Mouse (Mus musculus): ENCODE data around the gene Sp7. TPM values are rescaled to one million over a fixed set of nuclear protein-coding genes. Genes with fewer than 3 reads are reported as not detected.
A peak's percentile ranks its signal among the peaks of the same experiment; 100 is the strongest.
"Not testable (repeated sequence)": the region's sequence is repeated elsewhere in the genome, so short reads cannot be mapped to it uniquely, and the experiment has no call there.

The Sp7 gene
- polyA plus RNA-seq, 1 experiment from 2014 or later, result 35.4 TPM

DNA sequence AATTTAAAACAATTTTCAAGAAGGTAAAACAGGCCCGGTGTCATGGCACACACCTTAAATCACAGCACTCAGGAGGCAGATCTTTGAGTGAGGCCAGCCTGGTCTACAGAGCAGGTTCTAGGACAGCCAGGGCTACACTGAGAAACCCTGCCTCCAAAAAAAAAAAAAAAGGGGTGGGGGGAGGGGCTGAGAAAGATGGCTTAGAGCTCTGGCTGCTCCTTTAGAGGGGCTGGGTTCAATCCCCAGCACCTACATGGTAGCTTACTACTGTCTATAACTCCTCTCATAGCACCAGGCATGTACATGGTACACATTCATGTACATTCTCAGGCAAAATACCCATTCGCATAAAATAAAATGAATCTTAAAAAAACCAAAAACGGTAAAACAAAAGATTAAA, 22.5 kb downstream of the Sp7 start:
- Histone ChIP-seq H3K36me3 (peaks cover 48% of the 10 kb centered on the region), H3K9ac (no peak overlapping the region), H3K9me3 (replicated peaks) (no peaks in the 10 kb centered on the region), H3K27ac (replicated peaks) (no peak overlapping the region), H3K4me1 (peaks cover under 1% of the 10 kb centered on the region; the same call in 1 of the 2 replicates), H3K4me2 (replicated peaks) (no peak overlapping the region), H3K4me3 (replicated peaks) (no peak overlapping the region), H3K27me3 (no peaks in the 10 kb centered on the region)
- WGBS, result 99% methylated on average over 3 of the region's 3 CpGs
- no peak for ATAC-seq (ENCODE audit: insufficient number of reproducible peaks, low FRiP score, low TSS enrichment, low read depth)

DNA sequence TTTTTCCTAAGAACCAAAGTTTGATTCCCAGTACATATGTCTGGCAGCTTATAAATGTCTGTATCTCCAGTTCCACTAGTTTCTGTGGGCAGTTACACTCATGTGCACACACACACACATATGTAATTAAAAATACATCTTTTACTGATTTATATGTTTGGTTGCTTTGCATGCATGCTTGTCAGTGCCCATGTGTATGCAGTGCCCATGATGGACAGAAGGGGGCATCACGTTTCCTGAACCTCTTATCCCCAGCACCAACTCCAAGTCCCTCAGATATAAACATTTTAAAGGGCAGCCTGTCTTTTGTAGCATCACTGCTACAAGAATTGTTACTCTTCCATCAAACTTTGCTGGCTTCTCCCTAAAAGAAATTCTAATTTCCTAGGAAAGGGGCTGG, 25.4 kb downstream of the Sp7 start:
- Histone ChIP-seq H3K4me2 (replicated peaks) (no peak overlapping the region), H3K4me1 (no peaks in the 10 kb centered on the region), H3K27ac (replicated peaks) (no peak overlapping the region), H3K27me3 (no peaks in the 10 kb centered on the region), H3K9me3 (replicated peaks) (no peaks in the 10 kb centered on the region), H3K9ac (no peak overlapping the region), H3K36me3 (peaks cover 67% of the 10 kb centered on the region), H3K4me3 (replicated peaks) (no peak overlapping the region)
- no peak for ATAC-seq (ENCODE audit: insufficient number of reproducible peaks, low FRiP score, low TSS enrichment, low read depth)
- 9% methylated on average over 1 of the region's 1 CpGs for WGBS

DNA sequence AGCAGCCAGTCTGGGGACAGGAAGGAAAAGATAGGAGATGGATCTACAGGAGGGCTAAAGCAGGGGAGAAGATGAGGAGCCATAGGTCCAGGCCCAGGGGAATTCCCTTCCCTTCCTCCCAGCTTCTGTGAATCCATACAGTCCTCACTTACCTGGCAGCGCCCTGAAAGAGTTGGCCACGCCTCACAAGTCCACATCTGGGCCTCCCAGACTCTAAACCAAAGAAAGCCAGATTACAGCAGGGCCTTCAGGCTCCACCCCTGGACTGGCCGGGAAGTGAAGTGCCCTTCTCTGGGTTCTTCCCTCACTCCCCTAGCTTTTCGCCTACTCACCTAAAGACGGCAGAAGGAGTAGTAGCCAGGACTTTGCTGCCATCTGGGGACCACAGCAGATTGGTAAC, 27.4 kb downstream of the Sp7 start:
- Histone ChIP-seq H3K27me3 (no peaks in the 10 kb centered on the region), H3K9ac (no peak overlapping the region), H3K4me2 (replicated peaks) (no peak overlapping the region), H3K9me3 (replicated peaks) (no peaks in the 10 kb centered on the region), H3K36me3 (peaks cover 64% of the 10 kb centered on the region), H3K27ac (replicated peaks) (no peak overlapping the region), H3K4me1 (no peaks in the 10 kb centered on the region), H3K4me3 (replicated peaks) (no peak overlapping the region)
- 73% methylated on average over 5 of the region's 5 CpGs for WGBS
- no peak for ATAC-seq (ENCODE audit: insufficient number of reproducible peaks, low FRiP score, low TSS enrichment, low read depth)

DNA sequence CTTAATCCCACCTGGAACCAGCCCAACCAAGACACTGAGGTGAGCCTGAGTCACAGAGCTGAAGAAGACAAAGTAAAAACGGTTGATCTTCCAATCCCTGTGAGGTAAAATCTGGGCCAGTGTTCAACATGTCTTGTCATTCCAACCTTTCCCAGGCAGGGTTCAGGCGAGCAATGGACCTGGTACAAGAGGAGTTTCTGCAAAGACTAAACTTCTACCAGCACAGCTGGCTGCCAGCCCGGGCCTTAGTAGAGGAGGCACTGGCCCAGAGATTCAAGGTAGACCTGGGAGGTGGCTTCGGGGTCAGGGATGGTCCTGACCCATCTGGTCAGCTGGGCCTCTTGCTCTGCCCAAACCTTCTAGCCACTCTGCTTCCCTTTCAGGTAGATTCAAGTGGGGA, 30.0 kb downstream of the Sp7 start:
- Histone ChIP-seq H3K27me3 (no peaks in the 10 kb centered on the region), H3K27ac (replicated peaks) (no peak overlapping the region), H3K4me1 (peaks cover 12% of the 10 kb centered on the region), H3K4me3 (replicated peaks) (no peak overlapping the region), H3K9me3 (replicated peaks) (no peaks in the 10 kb centered on the region), H3K36me3 (peaks cover 71% of the 10 kb centered on the region), H3K4me2 (replicated peaks) (no peak overlapping the region), H3K9ac (no peak overlapping the region)
- ATAC-seq (ENCODE audit: insufficient number of reproducible peaks, low FRiP score, low TSS enrichment, low read depth), result no peak
- 86% methylated on average over 4 of the region's 4 CpGs for WGBS

DNA sequence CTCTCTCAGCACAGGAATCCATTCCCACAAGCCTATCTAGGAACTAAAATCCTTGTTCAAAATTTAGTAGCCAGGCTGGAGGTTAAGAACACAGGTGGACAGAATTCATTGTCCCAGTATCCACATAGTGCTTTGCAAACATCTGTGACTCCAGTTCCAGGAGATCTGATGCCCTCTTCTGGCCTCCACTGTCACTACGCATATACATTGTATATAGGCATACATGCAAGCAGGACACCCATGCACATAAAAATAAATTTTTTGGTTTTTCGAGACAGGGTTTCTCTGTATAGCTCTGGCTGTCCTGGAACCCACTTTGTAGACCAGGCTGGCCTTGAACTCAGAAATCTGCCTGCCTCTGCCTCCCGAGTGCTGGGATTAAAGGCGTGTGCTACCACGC, 31.1 kb downstream of the Sp7 start:
- WGBS, result 87% methylated on average over 5 of the region's 5 CpGs

DNA sequence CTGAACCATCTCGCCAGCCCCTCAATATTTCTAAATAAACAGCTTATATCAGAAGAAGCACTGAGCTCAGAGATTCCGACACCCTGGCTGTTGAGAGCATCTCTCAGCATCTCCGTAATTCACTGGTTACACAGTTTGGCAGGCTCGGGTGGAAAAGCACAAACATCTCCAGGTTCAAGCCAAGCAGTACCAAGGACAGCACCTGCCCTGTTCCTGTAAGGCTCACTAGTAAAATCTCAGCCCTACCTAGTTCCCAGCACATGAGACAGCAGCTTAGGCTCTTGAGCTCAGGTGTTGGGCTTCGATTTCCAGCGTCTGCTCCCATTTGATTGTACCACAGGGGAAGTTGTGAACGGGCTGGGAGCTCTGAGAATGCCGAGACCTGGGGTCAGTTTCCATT, 31.7 kb downstream of the Sp7 start:
- no peak for ATAC-seq (ENCODE audit: insufficient number of reproducible peaks, low FRiP score, low TSS enrichment, low read depth)
- WGBS, result 83% methylated on average over 8 of the region's 8 CpGs
- Histone ChIP-seq H3K27ac (replicated peaks) (no peak overlapping the region), H3K4me1 (peaks cover 18% of the 10 kb centered on the region), H3K27me3 (no peaks in the 10 kb centered on the region), H3K9ac (no peak overlapping the region), H3K4me3 (replicated peaks) (no peak overlapping the region), H3K4me2 (replicated peaks) (no peak overlapping the region), H3K9me3 (replicated peaks) (no peaks in the 10 kb centered on the region), H3K36me3 (peaks cover 73% of the 10 kb centered on the region)

More for the DNA sequence above, 31.1 kb downstream of the Sp7 start:
- H3K4me3 ChIP-seq (replicated peaks); H3K27ac ChIP-seq (replicated peaks); H3K9ac ChIP-seq; ATAC-seq (ENCODE audit: insufficient number of reproducible peaks, low FRiP score, low TSS enrichment, low read depth); H3K9me3 ChIP-seq (replicated peaks); H3K27me3 ChIP-seq; H3K4me2 ChIP-seq (replicated peaks): not testable (repeated sequence)
- Histone ChIP-seq H3K36me3 (peaks cover 71% of the 10 kb centered on the region), H3K4me1 (peaks cover 18% of the 10 kb centered on the region)

DNA sequence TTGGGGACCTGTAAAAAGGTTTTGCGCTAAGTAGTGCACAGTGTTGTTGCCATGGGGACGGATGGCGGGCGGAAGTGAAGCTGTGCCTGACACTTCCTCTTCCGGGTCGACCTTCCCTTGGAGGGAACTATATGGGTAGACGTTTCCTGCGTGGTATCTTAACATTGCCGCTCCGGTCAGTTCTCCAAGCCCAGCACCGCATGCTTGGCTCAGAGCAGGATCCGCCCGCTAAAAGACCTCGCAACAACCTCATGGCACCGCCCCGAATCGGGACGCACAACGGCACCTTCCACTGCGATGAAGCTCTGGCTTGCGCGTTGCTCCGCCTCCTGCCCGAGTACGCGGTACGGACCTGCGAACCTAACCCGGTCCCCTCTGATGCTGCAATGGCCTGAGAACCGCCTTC, 35.4 kb downstream of the Sp7 start, which contains the start of gene Myg1:
Gene Myg1, plus strand, starts transcription at position 100 of the 406 bp plus-strand sequence.
- peak within 1 kb of the TSS; percentile 67 for H3K9ac ChIP-seq
- H3K27ac ChIP-seq (replicated peaks), result peak within 1 kb of the TSS; percentile 82
- ATAC-seq (ENCODE audit: insufficient number of reproducible peaks, low FRiP score, low TSS enrichment, low read depth), result peak; percentile 89
- peak within 1 kb of the TSS; percentile 74 for H3K4me2 ChIP-seq (replicated peaks)
- no peaks in the 10 kb centered on the region for H3K27me3 ChIP-seq
- peak within 1 kb of the TSS; percentile 59 for H3K4me3 ChIP-seq (replicated peaks)
- under 1% methylated on average over 30 of the region's 30 CpGs for WGBS
- H3K4me1 ChIP-seq, result peaks cover 26% of the 10 kb centered on the region
- H3K36me3 ChIP-seq, result peaks cover 61% of the 10 kb centered on the region
- H3K9me3 ChIP-seq (replicated peaks), result no peaks in the 10 kb centered on the region

DNA sequence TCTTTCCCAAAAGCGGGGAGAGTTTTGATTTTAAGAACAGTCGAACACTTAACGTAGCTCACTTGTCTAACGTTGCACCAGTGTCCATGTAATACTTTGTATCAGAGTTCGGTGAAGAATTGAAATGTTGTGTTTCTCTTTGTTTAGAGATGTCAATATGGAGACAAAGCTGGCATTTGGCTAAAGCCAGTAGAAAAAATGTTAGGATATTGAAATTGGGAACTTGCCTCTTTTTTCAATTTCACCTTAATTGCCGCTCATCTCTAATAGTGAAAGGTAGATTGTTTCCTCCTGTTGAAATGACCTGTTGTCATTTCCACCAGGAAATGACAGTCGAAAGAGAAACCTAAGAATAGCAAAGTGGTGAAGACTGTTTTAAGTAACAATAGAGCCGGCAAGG, 40.1 kb downstream of the Sp7 start:
- H3K4me1 ChIP-seq, result peaks cover 19% of the 10 kb centered on the region
- peak overlapping the region; percentile 55 for H3K4me2 ChIP-seq (replicated peaks)
- H3K9ac ChIP-seq, result peak overlapping the region; percentile 83
- peak overlapping the region; percentile 84; the same call in 1 of the 2 replicates for H3K27ac ChIP-seq (replicated peaks)
- H3K9me3 ChIP-seq (replicated peaks), result no peaks in the 10 kb centered on the region
- WGBS, result 59% methylated on average over 8 of the region's 8 CpGs
- ATAC-seq (ENCODE audit: insufficient number of reproducible peaks, low FRiP score, low TSS enrichment, low read depth), result no peak
- no peaks in the 10 kb centered on the region for H3K27me3 ChIP-seq
- H3K4me3 ChIP-seq (replicated peaks), result peak overlapping the region; percentile 65
- H3K36me3 ChIP-seq, result peaks cover 50% of the 10 kb centered on the region

DNA sequence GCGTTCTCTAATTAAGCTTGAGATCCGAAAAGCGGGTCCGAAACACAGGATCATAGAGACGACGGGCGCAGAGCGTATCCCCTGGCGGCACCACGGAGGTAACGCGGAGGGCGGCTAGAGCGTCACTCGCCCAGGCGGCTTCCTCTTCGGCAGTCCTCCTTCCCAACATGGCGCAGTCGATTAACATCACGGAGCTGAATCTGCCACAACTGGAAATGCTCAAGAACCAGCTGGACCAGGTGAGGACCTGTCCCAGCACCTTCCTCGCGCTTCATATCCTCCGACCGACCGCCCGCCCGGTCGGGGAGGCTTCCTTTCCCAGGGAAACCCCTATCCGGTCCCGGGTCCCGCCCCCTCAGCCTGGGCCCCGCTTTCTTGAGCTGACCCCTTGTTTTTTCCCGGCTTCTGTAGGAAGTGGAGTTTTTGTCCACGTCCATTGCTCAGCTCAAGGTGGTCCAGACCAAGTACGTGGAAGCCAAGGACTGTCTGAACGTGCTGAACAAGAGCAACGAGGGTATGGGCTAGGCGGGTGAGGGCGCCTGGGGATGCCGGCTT, 40.9 kb downstream of the Sp7 start, which contains the start of gene Pfdn5:
Gene Pfdn5, plus strand, starts transcription at position 95 of the 555 bp plus-strand sequence.
- H3K4me3 ChIP-seq (replicated peaks), result peak within 1 kb of the TSS; percentile 65
- H3K27me3 ChIP-seq, result no peaks in the 10 kb centered on the region
- H3K4me1 ChIP-seq, result peaks cover 15% of the 10 kb centered on the region
- H3K36me3 ChIP-seq, result peaks cover 56% of the 10 kb centered on the region
- H3K9ac ChIP-seq, result peak within 1 kb of the TSS; percentile 83
- 0% methylated on average over 40 of the region's 40 CpGs for WGBS
- H3K4me2 ChIP-seq (replicated peaks), result peak within 1 kb of the TSS; percentile 55
- peak within 1 kb of the TSS; percentile 84 for H3K27ac ChIP-seq (replicated peaks)
- no peaks in the 10 kb centered on the region for H3K9me3 ChIP-seq (replicated peaks)
- peak; percentile 84 for ATAC-seq (ENCODE audit: insufficient number of reproducible peaks, low FRiP score, low TSS enrichment, low read depth)

DNA sequence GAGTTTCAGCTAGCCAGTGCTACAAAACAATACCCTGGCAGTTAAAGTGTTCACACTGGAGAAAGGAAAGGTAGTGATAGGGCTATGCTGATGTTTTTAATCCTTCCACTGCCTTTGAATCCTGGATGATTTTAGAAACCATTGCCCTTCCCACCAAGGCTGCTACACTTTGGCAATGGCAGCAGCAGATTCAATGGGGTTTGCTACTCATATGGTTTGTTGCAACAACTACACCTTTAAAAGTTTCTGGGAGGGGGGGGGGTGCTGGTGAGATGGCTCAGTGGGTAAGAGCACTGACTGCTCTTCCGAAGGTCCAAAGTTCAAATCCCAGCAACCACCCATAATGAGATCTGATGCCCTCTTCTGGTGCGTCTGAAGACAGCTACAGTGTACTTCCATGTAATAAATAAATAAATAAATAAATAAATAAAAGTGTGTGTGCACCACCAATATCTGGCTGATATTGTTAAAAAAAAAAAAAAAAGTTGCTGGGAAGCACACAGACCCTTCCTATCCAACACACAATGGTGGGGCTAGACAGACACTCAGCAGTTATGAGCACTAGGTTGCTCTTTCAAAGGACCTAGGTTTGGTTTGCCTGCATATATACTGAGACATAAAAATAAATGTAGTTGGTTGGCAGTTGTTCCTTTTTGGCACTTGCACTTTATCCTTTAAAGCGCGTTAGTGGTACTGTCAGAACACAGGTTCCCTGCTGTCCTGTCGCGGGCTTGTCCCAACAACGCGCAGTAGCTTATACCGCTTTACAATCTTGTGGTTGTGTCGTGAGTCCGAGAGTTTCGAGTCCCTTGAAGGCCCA, 42.1 kb downstream of the Sp7 start:
- Histone ChIP-seq H3K9ac (no peak overlapping the region), H3K4me3 (replicated peaks) (0 out of 2 replicates have a peak overlapping the region, but pooled peaks have one; percentile 8), H3K4me2 (replicated peaks) (peak overlapping the region; percentile 55; the same call in 1 of the 2 replicates), H3K4me1 (peaks cover 13% of the 10 kb centered on the region), H3K27ac (replicated peaks) (no peak overlapping the region), H3K27me3 (no peaks in the 10 kb centered on the region), H3K9me3 (replicated peaks) (no peaks in the 10 kb centered on the region), H3K36me3 (peaks cover 59% of the 10 kb centered on the region)
- ATAC-seq (ENCODE audit: insufficient number of reproducible peaks, low FRiP score, low TSS enrichment, low read depth), result no peak
- 73% methylated on average over 12 of the region's 12 CpGs for WGBS

DNA sequence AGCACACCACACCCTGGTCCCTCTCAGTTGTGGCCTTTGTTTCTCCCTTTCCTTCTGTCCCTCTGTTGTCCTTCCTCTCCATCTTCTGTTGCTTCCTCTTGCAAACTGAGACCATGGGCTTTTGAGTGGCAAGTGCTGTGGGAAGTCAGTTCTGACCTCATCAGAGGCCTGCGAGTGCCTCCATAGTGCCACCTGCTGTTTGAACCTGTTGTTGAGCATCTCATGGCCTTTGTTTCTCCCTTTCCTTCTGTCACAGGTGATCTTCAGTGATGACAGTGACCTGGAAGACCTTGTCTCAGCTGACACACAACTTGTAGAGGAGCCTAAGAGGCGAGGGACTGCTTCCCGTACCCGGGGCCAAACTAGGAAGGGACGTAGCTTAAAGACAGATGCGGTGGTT, 50.7 kb downstream of the Sp7 start:
- 87% methylated on average over 6 of the region's 6 CpGs for WGBS
- Histone ChIP-seq H3K27me3 (no peaks in the 10 kb centered on the region), H3K9me3 (replicated peaks) (no peaks in the 10 kb centered on the region), H3K27ac (replicated peaks) (no peak overlapping the region), H3K36me3 (peaks cover 84% of the 10 kb centered on the region), H3K4me3 (replicated peaks) (no peak overlapping the region), H3K9ac (no peak overlapping the region), H3K4me2 (replicated peaks) (no peak overlapping the region), H3K4me1 (0 out of 2 replicates have a peak, but pooled peaks cover 2% of the 10 kb centered on the region)
- no peak; the same call in 1 of the 2 replicates for ATAC-seq (ENCODE audit: insufficient number of reproducible peaks, low FRiP score, low TSS enrichment, low read depth)
